Mouse (Mus musculus): ENCODE measurements around the gene Zfp729b.
A peak's percentile ranks its signal among the peaks of the same experiment; 100 is the strongest.

Zfp729b gene

DNA sequence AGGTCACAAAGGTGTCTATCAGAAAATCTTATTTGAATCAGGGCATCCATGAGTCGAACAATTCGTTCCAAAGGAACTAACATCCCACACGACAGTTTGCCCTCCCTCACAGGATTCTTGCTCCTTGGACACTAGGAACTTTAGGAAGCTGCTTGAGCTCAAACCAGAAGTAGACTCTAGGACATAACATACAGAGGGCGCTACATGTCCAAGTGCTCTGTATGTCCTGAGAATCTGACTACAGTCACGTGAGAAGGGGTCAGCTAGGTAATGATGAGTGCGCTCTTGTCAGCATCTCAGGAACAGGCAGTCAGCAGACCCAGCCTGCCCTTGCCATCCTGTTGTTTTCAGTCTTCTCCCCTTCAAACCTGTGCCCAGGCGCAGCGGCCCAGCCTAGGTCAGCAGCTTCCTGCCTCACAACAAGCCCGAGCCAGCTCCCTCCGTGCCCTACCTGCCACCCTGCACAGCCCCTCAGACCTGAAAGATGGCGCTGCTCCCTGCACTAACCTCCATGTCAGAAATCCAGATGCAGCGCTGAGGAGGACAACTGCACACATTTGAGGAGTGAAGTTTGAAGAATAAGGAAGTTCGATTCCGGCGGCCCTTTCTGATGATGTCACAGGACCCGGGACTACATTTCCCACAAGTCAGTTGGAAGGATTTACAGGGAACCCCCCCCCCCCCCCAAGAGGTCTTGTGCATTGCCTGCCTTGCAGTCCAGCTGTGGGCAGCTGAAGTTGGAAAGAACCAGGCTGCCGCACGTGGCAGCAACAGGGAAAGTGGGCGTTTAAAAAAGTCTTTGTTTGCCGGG, at the start of gene Zfp729b:
Zfp729b (minus strand) TSS at position 642 of the 811 bp plus-strand sequence.
- DNase-seq (ENCODE audit: low read depth, low spot score), result peak; percentile 93

DNA sequence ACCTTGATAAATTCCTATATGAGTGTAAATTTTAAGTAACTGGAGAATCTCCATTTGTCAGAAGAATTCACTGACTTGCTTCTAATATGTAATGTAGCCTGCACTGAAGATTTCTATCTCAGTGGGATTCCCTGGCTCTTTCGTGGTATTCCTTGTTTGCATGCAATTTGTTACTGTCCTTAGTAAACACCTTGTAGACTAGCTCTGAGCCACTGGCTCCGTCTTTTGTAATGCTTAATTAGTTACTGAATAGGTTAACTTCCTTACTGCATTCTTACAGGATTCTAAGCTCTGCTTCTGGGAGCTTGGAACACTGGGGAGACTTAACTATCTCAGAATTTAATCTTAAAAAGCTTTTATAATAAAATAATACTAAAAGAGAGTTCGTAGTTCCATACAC, 43.0 kb upstream of the Zfp729b start:
- no peak for DNase-seq (ENCODE audit: low read depth, low spot score)

DNA sequence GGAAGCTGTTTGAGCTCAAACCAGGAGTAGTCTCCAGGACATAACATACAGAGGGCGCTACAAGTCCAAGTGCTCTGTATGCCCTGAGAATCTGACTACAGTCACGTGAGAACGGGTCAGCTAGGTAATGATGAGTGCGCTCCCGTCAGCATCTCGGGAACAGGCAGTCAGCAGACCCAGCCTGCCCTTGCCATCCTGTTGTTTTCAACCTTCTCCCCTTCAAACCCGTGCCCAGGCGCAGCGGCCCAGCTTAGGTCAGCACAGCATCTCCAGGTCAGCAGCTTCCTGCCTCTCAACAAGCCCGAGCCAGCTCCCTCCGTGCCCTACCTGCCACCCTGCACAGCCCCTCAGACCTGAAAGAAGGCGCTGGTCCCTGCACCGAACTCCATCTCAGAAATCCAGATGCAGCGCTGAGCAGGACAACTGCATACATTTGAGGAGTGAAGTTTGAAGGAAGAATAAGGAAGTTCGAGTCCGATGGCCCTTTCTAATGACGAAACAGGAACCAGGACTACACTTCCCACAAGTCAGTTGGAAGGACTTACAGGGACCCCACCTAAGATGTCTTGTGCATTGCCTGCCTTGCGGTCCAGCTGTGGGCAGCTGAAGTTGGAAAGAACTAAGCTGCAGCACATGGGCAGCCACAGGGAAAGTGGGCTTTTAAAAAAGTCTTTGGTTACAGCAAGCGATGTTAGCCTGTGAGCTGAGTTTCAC, 27.9 kb upstream of the Zfp729b start, which contains the start of the genes Gm49345 and Zfp729a:
Gm49345 (minus strand) TSS at position 476 of the 714 bp plus-strand sequence.
Zfp729a (minus strand) TSS at position 498 of the 714 bp plus-strand sequence.
- DNase-seq (ENCODE audit: low read depth, low spot score), result peak; percentile 95

DNA sequence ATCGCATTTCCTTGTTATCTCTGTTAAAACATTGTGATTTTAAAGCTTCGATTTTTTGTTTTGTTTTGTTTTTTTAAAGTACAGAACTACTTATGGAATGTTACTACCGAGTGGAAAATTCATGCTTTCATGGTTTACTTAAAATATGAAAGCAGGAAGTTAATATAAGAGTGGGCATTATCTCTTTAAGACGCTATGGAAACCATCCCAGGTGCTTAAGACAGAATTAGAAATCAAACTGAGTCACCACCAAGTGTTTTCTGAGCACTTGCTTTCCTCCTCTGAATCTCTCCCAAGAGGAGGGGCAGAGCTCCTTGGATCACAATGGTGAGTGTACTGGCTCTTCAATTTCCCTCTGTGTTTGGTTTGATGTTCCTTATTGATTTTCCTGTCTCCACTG, 601 bp upstream of the Zfp729b start:
- no peak for DNase-seq (ENCODE audit: low read depth, low spot score)

DNA sequence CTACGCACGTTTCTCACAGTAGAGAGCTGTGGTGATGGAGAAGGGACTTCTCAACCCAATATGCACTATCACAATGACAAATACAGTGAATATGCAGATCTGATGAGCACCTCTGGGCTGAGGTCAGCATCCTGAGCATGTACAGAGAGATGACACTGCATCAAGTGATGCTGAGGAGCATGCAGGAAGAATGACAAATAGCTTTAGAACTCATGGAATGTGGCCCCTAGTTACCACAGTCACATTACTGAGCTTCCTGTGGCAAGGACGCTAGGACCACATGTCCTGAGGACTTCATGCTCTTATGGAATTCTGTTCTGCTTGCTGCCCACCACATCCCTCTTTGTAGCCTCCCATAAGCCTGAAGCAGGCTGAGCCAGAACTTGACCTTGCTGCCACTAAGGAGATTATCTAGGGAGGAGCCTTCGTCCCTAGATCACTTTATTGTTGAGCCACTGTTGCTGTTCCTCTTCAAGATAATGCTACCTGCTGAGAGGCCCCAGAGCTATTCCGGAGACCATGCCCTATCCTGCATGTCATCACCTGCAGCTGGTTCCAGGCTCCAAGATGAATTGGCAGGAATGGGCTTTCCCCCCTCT, 36.8 kb downstream of the Zfp729b start:
- DNase-seq (ENCODE audit: low read depth, low spot score), result no peak

DNA sequence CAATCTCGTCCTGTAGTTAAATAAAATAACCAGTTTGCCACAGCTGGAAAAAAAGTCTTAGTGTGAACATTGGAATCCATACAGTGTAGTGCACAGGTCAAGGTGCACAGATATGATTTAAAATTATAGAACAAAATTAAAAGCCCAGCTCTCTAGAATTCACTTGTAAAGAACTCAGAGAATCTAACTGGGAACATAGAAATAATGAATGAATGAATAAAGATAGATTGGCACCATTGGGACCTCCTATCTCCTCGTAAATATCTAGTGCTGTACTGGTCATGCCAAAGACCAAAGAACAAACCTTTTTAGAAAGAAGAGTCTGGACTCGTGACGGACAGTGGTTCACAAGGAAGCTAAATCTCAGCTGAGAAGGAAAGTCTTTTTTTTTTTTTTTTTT, 55.8 kb downstream of the Zfp729b start, which contains the start of gene Zfp748:
Zfp748 (minus strand) TSS at position 101 of the 400 bp plus-strand sequence.
- no peak for DNase-seq (ENCODE audit: low read depth, low spot score)

DNA sequence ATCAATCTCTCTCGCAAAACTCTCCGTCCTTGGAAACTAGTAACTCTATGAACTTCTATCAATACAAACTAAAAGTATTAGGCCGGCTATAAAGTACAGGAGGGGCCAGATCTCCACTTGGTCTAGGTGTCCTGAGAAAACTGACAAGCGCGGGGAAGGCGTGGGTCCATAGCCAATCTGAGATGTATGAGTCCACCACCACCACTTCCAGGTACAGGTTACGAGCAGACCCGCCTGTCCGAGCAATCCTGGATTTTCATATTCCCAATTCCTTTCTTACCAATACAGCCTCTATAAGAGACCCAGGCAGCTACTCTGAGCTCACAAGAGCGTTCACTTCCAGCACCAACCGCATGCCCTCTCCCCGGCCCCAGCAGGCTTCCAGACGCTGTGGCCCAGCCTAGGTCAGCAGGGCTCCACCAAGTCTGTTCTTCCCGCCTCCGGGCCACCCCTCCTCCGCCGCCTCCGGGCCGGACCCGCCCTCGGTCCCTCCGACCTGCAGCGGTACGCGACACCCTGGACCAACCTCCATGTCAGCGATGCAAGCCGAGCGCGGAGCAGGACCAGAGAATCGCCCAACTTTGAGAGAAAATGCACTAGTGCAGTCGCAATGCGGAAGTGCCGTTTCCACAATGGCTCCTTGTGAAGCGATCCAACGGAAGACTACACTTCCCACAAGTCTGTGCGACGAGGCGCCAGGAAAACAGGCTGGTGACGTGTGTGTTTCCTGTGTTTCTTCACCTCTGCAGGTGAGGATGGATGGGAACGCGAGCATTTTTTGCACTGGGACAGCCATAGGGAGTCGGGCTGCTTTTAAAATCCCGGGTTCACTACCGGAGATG, 56.8 kb downstream of the Zfp729b start:
- peak; percentile 94 for DNase-seq (ENCODE audit: low read depth, low spot score)

DNA sequence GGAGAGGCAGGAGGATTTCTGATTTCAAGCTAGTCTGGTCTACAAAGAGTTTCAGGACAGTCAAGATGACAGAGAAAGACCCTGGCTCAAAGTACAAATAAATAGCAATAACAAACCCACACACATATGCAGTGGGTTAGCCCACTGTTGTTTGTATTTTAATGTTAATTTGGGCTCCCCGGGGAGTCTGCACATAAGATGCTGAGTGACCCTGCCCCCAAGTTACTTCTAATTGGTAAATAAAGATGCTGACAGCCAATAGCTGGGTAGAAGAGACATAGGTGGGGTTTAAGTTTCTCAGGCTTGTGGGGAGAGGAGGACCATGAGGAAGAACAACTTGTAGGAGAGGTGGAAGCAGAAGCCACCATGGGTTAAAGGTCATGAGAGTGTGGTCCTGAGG, 63.6 kb downstream of the Zfp729b start:
- DNase-seq (ENCODE audit: low read depth, low spot score), result no peak

Measured in telencephalon, adult 2 months (tissue).